Mouse (Mus musculus): ENCODE results near the gene Tanc2.

DNA sequence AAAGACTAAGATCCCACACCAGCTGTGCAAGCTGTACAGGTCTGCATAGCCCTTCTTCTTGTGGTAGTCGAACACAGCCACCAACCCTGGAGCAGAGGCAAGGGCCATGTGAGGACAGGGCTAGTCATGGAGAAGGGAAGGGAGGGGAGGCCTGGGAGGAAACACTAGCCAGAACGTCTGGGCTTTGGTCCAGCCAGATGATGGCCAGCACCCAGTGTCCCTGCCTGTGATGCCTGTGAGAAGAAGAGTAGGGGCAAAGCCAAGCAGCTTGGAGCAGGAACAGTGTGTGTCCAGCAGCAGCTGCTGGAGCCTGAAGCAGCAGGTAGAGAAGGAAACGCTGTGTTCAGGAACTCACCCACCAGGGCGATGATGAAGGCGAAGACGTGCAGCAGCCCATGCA, 346.4 kb downstream of the Tanc2 start:
- TF ChIP-seq EP300 (IDR thresholded peaks at IDR 0.05; ENCODE audit: low read depth) (no peak), CTCF (IDR thresholded peaks at IDR 0.05; ENCODE audit: low read depth) (no peak)
